Mouse (Mus musculus) embryo, embryonic 10 days (tissue): Measurements from ENCODE around the gene Trim47.

ENCODE experiments used
- DNase-seq: peaks from one replicate; pipeline ENCODE4 v3.0.0-alpha.2; 2015; ENCODE audit warnings: low spot score

The Trim47 gene

DNA sequence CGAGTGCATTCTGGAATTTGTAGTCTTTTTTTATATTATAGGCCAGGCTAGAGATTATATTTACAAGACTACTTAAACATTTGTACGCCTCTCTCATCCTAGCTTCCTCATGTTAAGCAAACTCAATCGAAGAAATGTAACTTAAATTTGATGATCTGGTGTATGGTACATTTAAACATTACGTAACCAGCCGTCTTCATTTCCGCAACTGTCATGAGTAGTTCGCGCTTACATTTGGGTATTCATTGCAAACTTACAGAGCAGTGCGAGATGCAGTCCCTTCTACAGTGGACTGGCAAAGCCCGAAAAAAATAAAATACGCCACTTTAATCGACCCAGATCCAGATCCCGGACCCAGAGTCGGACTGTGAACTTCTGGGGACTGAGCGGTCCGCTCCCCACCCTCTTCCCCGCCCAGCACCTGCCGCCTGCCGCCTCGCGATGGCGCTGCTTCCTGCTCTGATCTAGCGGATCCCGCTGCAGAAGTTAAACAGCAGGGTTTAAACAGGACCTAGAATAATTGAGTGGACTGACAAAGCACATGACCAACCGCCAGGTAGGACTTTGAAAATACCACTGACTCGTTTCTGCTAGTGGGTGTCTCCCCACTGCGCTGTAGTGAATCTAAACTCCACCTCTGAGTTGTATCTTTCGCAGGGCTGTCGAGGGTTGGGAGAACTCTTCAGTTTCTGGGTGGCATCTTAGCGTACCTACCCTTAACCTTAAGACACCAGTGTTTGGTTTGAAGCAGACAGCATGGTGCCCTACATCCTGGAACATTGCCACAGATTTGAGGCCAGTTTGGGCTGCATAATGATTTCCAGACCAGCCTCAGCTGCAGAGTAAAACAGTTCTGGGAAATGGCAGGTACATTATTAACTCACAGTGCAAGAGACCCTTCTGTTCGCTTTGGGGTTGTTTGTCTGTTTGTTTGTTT is 39.5 kb downstream of the Trim47 start:
- peak; percentile 91 for DNase-seq

DNA sequence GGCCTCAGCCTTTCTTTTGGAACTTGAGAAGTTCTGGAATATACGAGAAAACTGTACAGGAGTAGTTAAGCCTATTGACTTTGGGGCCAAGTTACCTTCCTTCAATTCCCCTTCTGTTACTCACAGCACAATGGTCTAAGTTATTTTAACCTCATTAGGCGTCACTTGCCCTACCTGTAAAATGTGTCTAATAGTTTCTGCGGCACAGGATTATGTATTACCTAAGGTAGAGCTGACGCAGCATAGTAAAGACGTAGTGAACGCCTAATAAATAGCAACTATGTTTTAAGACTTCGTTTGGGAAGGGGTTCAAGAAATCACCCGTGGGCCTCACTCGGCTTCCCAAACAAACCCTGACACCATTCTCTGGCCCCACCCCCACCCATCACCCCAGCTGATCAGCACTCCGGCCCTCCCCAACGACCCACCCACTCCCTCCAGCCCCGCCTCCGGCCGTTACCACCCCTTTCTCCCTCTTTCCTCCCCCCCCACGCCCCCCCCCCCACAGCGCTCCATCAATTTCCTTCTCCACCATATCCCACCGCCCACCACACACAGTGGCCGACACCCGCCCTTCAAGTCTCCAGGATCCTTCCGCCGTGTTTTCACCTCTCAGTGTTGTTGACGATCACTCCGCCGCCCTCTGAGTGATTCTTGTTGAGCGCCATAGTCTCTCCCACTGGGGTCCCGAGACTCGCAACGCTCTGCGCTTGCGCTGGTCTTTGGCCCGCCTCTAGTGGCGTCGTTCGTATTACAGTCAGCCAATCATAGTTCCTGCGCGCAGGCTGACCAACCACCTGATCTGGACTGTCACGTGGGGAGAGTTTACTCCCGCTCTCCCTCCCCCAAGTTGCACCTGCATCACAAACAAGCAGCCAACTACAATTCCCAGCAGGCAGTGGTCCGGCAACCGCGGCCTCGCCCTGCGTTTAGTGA is 40.5 kb downstream of the Trim47 start, which contains the start of gene Wbp2:
TSS of gene Wbp2 (minus strand) at position 738 of the 936 bp plus-strand sequence.
- DNase-seq = peak; percentile 99

DNA sequence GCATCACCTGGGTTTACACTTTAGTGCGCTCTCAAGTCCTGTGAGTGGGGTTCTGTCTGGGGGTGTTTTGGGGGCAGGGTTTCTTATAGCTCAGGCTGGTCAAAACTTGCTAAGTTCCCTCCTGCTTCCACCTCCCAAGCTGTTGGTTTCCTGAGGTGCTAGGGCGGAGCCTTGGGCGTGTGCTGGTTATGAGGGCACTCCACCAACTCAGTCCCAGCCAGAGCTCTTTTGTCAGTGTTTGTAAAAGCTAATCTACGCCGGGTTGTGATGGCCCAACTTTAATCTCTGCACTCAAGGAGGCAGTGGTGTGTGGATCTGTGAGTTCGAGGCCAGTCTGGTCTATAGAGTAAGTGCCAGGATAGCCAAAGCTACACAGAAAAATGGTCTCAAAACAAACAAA is 42.8 kb downstream of the Trim47 start:
- no peak for DNase-seq

DNA sequence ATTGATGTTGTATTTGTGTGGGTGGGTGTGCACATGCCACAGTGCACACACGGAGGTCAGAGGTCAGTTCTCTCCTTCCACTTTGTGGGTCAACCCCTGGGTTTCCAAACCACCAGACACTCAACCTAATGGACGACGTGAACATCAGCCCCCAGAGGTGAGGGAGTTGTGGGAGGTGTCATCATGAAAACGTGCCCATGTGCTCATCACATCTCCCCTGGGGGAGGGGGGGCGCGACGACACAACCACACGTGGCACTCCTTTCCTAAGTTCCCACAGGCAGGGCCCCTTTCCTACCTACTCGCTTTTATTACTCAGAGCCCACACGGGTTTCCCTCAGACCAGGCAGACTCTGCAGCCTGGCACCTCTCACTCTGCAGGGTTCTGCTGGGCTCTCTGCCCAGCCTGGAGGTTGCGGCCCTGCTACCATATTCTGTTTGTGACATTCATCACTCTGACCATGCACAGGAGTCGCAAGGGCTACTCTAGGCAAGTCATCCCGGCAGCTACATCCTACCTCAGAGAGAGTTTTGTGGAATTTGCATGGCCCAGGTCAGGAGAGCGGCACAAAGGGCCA is 43.8 kb downstream of the Trim47 start:
- DNase-seq = no peak

DNA sequence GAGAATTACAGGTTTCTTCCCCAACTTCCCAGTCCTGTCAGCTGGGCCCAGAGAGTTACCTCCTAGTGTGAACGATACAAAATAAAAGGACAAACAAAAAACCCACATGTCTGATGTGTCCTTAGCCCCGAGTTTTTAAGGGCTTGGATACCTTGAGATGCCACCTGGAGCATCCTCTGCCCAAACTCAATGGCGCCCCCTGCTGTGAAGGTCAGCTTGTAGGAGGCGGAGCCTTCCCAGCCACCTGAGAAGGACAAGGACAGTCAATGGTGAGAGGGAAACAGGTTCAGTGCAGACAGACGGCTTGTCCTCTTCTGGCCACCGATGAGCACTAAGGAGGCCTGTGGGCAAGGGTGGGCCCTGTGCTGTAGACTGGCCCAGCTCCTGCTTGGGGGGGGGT is 45.9 kb downstream of the Trim47 start:
- DNase-seq = peak; percentile 69

DNA sequence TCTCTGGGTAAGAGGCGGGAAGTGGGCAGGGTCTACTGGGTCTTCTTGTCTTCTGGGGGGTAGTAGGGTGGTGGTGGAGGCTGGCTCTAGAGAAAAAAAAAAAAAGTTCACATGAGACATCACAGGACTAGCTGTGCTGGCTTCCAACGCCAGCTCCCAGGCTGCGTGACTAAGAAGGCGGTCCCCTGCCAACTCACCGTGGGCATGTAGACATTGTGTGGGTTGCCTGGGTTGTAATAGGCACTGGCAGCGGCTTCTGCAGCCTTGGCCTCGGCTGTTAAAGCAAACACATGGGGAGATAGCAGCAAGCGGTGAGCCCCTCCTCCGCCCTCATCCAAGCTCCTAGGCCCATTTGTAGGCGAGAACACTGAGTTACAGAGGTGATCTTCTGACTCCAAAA is 47.5 kb downstream of the Trim47 start:
- no peak for DNase-seq

DNA sequence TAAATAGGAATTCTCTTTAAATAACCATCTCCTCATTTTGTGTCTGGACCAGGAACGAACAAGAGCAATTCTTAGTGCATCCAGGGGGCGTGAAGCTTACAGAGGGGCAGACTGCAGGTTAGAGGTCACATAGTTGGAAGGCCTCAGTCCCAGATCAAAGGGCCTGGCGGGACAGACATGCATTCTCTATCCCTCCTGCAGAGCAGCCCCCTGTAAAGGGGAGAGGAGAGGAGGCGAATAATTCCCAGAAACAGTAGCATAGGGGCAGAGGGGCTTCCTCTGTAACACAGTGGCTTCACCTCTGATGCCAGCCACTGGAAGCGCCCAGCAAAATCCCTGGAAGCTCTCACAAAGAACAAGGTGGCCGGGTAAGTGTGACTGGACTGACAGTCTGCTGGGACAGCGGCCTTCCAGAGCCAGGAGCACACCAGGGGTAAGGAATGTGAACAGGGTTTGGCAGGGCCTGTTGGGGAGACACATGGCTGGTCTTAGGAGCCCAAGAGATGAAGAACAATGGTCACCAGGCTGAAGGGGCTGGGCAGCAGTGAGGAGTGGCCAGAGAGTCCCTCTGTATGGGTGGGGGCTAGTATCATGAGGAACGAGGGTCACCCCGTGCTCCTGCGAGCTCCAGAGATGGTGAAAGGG is 48.2 kb downstream of the Trim47 start:
- DNase-seq = peak; percentile 85

DNA sequence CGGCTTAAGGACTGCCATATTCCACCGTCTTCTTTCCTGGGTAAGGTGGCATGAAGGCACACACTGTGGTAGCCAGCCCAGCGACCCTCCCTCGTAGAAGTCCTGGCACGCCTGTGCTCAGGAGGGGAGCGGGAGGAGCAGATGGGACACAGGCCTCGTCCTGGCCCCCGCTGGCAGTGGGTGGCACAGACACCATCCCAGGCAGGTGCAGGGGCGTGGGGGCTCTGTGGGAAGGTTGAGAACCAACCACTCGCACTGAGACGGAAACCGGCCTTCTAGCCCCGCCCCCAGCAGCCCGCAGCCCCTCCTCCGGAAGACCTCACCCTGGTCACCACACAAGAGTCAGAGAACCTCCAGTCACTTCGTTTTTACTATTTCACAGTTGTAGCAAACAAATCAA is 48.8 kb downstream of the Trim47 start:
- peak; percentile 65 for DNase-seq

DNA sequence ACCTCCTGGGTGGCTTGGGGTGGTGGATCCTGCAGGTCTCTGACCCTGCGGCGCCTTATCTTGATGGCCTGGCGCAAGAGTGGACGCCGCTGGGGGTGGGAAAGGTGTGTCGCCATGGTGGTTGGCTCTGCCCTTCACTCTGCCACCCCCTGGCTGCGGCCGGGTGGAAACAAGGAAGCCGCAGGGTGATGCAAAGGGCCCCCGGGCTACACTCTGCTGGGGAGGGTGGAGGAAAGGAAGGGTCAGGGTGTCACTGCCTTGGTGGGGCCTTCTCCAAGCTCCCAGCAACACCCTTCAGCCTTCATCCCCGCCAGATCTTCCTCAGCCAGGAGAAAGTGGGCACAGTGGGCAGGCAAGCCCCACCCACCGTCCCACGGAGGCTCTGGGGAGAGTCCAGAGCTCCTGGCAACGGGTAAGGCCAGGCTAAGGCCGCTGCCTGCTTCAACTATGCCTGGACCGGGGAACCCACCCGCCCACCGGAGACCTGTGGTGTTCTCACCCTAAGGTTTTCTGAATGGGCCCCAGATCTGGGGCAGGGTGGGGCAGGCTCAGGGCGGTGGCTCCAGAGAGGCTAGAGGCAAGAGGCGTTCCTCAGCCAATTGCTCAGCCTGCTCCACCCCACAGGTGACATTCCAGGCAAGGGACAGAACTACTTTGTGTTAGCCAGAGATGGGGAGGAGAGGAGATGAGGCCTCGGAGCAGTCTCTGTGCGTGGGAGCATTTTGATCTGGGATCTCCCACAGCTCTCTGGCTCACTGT is 49.4 kb downstream of the Trim47 start, which contains the start of gene Unc13d:
TSS of gene Unc13d (minus strand) at position 516 of the 759 bp plus-strand sequence.
- DNase-seq = no peak

DNA sequence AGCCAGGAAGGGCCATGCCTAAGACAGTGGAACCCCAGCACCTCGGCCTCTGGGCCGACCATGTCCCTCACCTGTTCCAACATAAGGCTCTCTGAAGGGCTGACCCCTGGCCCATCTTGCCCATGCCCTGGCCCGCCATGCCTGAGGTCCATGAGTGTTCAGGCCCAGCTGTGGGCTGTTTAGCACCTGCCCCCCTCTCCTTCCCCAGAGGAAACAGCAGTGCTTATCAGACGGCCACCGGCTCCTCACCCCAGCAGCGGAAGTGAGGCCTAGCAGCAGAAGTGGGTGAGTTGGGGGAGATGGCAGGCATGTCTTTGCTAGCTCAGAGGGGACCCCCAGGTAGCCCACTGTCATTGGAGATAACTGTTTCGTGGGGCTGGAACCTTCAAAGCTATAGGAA is 50.2 kb downstream of the Trim47 start:
- DNase-seq = no peak

DNA sequence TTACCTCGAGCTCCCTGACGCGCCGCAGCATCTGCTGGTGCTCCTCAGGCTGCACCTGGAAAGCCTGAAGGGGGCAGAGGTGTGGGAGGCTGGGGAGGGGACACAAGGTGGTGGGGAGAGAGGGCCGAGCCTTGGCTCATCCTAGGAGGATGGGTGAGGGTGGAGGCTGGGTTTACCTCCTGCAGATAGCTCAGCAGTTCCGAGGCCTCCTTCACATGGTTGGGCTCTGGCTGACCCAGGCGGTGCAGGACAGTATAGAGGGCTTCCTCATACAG is 50.8 kb downstream of the Trim47 start:
- no peak for DNase-seq

DNA sequence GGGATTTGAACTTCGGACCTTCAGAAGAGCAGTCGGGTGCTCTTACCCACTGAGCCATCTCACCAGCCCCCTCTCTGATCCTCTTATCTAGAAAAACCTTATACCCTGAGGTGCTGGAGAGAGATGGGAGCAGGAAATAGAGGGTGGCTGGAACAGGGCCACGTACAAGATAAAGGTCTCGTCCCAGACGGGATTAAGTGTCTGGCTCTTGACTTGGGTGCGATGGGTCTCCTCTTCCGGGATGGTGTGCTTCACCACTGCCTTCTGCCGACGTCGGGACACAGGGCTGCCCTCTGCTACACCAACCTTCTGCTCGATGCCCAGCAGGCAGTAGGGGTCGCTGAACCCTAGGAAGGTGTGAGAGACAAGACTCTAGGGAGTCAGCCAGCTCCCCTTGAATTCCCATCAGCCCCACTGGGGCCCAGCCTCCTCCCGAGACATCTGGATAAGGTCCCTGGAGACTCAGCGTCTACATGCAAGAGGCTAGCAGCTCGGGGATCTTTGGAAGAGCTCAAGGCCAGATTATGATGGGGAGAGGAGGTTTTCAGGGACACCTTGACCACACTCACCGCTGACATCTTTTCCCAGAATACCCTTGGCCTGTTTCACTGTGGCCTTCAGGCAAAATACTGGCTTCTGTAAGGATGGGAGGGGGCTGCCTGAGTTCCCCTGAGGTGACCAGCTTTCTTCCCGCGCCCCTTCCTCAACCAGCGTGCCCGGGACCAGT is 51.3 kb downstream of the Trim47 start:
- DNase-seq = no peak

DNA sequence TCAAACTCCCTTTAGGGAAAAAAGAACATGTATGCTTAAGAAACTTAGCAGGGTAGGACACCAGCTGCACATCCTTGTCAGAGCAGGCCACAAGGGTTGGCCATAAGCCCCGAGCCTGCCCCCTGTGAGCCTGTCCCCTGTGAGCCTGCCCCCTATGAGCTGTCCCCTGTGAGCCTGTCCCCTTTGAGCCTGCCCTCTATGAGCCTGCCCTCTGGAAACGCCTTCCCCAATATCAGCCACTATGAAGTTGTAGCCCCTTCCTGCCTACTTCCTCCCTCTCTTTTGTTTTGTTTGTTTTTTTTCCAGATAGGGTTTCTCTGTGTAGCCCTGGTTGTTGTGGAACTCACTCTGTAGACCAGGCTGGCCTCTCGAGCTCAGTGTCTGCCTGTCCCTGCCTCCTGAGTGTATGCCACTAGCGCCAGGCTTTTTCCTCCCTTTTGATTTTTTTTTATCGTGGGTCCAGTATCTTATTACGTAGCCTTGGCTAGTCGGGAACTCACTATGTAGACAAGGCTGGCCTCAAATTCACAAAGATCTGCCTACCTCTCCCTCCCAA is 52.5 kb downstream of the Trim47 start:
- DNase-seq = no peak

DNA sequence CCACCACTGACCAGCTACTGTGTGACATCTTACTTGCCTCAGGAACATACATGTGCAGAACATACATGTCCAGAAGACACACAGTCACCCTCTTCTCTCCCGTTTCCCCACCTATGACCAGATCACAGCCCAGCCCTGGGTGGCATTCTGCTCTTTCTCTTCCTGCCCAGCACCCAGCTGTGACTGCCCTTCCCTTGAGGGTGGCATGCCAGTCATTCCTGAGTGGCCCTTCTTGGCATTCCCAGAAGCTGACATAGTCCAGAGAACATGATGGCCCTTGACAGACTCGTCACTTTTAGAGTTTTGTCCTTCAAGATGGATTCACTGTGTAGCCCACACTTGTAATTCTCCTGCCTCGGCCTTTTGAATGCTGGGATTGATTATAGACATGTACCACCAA is 54.4 kb downstream of the Trim47 start:
- no peak for DNase-seq

DNA sequence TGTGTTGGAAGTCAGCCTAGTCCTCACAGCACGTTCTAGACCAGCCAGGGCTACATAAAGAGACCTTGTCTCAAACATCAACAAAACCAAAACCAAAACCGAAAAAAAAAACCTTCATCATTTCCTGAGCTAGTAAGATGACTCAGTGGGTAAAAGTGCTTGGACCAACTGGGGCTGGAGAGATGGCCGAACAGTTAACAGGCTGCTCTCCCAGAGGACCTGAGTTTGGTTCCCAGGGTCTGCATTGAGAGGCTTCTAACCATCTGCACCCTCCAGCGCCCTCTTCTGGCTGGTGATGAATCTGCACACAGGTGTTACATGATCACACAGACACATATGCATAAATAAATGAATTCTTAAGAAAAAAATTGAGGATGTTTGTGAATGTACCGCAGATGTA is 55.5 kb downstream of the Trim47 start:
- DNase-seq = no peak

DNA sequence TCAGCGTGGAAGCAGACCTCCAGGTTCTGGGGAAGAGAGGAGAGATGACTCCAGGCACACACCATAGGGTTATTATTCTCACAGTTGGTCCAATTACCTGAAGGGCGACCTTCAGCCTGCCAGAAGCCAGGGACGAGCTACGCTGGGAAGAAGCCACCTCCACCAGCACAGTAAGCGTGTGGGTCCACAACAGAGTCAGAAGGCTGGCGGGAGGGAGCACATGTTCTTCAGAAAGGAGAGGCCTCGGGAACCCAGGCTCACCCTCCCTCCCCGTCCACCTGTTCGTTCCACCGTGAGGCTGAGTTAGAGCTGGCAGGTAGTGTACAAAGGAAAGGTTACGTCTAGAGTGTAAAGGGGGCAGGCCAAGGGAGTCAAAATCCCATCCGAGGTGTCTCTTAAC is 61.7 kb downstream of the Trim47 start:
- no peak for DNase-seq

DNA sequence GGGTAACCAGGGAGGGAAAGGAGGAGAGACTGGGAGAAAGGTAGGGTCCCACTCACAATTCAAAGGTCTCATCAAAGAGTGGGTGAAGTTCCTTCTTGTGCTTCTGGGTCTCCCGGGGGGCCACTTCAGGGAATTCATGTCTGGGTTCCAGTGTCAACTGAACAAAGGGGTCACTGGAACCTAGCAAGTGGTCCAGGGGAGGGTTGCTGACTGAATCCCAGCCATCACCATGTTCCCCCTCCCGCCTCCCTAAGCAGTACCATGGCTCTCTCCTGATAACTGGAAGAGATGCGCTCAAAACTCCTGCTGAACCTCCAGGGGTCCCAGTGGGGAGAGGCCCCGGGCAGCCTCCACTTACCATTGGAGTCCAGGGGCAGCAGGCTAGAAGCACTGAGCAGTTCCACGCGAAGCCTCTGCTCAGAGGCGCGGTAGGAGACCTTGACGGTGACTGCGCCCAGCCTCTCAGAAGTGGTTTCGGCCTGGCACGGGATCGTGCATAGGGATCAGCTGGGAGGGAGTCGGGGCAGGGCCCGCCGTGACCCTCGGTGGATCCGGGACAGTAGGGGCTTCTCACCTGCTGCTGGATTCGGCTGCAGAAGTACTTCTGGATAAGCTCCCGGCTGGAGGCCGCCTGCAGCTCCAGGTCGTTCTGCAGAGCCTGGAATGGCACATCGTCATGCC is 62.7 kb downstream of the Trim47 start:
- no peak for DNase-seq

DNA sequence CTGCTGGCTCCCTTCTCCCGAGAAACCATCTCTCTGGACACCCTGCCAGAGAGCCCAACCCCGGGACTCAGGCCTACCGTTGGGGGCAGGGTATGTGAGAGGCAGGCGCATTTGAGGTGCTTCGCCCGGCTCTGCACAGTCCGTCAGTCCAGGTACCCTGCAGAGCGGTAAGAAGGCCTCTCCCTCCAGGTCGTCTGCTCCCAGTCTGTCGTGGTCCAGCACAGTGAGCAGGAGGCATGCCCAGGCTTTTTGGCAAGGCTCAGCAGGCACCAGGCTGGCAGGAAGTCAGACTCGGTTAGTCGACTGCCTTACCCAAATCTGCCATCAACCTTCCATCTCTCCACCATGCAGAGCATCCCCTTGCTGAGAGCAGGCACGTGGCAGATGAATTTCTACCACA is 63.4 kb downstream of the Trim47 start:
- no peak for DNase-seq

DNA sequence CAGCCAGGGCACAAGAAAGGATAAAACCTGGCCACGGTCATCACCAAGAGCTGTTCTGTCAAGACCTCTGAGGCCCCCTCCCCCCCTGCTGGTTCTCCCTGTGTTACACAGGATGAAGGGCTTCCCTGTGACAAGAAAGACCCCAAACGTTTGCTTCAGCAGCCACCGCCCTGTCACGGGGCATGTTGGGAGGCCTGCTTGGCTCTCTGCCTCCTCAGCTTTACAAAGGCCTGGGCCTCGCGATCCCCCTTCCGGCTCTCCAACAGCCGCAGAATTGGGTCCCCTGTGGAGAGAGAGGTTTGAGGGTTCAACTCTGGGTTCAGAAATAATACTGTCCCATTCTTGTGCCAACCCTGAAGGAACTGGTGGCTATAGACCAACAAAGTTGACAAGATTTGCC is 64.5 kb downstream of the Trim47 start:
- no peak for DNase-seq
